Mouse (Mus musculus): ENCODE measurements around the gene Foxp4.

Foxp4 gene

DNA sequence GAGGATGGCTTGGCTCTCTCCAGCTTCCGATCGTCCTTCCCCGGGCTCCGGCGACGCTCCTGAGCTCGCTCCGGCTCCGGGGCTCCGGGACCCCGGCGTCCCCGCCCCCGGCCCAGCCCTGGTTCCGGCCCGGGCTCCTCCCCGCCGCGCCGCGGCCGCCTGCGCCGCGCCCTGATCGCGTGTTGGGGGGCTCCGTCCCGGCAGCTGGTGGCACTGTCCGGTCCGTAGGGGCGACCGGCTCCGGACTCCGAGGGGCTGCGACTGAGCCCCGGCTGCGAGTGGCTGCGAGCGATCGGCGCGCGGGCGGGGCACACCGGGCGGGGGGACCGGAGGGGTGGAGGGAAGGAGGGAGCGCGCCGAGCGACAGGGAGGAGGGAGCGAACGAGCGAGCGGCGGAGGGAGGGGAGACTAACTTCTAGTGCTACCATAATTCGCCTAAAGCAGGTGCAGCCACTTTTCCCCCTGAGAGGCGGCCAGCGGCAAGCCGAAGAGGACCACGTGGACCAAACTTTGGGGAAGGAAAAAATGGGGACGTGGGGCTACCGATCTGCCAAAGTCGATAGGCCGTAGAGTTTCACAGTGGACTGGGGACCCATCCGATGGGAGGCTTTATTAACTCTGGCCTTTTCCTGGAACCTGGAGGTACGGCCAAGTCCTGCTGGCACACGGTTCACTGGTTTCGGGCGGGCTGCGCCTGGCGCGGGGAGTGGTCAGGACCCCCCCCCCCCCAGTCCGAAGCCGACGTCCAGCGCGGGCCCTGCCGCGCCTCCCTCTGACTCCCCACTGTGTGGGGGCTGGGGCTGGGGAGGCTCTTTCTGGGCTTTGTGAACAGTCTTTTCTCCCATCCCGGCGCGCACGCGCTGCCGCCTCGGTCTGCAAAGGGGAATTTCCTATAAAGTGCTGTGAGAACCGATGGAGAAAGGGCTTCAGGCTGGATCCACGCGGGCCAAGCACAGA, at the start of gene Foxp4:
Gene Foxp4 (minus strand): TSS at position 263 of the 957 bp plus-strand sequence.
- peak; percentile 92 for DNase-seq (ENCODE audit: low spot score)

DNA sequence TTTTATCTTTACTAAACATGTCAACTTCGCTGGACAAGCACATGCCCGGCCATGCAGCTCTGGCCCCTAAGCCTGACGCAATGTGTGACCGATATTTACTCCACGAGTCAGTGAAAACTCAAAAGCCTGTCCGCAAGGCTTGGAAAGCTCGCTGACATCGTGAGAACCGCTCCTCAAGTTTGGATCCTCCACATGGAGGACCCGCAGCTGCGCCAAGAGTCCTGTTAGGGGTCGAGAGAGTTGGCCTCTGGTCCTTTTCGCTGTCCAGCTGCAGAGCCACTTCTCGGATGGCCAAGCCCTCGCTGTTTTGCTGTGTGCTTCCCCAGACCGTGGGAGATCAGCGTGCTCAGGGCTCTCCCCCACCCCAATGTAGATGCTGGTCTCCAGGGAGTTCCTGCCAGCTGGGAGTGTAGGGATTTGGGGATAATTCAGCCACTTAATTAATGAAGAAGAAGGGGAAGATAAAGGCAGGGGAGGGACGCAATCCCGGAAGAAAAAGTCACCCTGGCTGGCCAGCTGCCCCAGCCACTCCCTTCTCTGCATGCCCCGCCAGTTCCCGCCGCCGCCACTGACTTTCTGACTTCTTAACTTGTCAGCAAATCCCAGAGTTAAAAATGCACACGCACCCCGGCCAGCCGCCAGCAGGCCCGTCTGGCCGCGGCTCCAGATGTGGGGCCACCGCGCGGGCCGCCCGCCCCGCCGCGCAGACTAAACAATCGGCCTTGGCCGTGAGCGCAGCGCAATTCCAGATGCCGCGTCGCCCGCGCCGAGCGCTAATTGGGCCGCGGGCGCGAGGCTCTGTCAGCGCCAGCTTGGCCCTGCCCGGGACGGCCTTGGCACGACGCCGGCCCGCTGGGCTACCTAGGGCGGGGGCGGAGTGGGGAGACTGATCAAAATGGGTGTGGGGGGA, 49.4 kb upstream of the Foxp4 start:
- DNase-seq (ENCODE audit: low spot score): no peak

DNA sequence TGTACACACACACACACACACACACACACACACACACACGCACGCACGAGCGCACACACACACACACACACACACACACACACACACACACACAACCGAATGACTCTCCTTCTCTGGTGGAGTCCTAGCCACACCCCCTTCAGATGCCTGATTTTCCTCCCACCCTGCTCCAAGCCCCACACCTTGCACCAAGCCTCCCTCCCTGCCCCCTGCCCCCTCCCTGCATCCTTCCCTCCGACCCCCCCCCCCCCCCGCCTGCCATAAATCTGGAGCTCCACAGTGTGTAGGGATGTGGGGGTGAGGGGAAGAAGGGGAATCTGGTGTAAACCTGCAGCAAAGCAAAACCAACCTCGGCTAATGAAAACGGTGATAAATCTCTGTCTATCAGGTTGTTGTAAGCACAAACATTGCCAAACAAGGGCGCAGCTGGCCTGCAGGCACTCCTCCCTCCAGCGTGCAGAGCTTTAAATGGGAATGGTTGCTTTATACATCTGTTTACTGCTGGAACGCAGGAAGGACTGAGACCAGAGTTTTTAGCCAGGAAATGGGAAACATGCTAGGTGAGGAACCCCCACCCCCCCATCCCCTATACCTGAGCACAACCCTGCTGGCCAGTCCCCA, 41.5 kb upstream of the Foxp4 start:
- no peak for DNase-seq (ENCODE audit: low spot score)

DNA sequence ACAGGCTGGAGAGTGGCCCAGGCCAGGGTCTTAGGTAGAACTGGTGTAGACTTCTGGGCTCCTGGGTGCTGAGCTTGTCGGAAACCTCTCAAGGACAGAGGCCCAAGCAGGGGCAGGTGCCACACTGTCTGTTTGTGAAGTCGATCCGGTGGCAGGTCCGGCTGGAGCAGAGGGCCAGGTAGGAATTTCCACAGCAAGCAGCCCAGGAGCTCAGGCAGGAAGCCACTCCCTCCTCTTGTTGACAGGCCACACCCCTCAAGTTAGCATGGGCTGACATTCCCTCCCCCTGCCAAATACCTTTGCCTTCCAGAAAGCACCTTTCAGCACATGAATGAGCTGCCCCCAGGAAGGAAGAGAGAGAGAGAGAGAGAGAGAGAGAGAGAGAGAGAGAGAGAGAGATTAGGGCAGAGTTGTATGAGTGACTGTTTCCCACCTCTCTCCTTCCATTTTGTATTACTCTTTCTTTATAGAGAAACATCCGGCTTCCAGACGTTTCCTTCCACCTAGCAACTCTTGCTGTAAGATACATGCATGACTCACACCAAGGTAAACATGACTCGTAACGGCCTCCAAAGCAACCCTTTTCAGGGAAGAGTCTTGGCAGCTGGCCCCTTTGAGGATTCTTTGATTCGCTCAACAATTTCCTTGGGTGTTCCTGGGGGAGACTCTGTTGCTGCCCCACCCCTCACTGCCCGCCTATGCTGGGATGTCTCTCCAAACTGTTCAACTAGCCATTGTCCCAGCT, 33.8 kb upstream of the Foxp4 start:
- DNase-seq (ENCODE audit: low spot score): no peak

DNA sequence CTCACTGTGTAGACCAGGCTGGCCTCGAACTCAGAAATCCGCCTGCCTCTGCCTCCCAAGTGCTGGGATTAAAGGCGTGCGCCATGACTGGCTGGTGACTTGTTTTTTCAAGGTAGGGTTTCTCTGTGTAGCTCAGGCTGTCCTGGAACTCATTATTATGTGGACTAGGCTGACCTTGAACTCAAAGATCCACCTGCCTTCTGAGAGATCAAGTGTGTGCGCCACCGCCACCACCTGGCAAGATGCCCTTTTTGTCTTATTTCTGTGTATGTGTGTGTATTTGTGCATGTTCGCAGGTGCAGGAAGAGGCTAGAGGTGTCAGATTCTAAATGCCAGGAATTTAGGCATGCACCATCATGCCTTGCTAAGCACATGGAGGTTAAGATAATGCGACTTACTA, 32.0 kb upstream of the Foxp4 start:
- no peak for DNase-seq (ENCODE audit: low spot score)

DNA sequence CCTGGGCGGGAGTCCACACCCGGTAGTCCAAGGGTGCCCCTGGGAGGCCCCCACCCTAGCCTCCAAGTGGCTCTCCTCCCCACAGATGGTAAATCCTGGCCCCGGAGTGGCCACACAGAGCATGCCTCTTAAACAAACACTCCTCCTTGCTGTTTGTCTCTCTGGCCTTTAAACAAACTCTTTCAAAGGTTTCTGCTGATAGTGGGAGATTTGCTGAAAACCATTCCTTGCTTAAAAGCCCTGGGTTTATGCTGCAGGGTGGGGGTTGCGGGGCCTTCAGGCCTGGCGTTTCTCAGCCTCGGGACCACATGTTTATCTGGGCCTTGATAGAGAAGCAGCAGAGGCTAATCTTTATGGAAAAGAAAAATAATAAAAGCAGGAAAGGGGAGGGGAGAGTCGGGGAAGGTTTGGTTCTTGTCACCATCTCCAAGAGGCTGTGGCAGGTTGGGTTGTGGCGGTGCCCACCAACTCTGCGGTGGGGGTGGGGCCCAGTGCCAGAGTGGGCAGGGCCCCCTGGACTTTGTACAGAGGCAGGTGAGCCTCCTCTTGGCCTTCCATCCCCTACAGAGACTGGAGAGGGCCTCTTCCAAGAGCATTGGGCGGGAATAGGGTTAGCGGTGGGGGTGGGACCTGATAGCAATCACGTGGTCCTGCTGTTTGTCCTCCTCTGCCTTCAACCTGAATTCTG, 30.8 kb upstream of the Foxp4 start:
- DNase-seq (ENCODE audit: low spot score): no peak

DNA sequence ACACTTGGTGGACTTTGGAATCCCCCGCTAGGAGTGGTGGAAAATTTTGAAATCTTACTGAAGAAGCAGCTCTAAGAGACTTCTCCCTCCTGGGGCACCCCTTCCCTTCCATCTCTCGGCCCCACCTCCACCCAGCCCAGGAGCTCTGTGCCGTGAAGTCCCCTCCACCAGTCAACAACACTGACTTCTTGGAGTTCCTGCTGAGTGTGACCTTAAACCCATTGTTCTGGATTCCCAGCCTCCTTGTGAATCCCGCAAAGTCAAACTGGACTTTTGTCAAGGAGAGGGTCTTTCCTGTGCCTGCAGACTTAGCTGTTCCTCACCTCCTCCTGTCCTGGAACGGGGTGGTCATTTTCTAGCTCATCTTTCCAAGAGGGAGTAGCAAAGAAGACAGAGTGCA, 28.8 kb upstream of the Foxp4 start:
- DNase-seq (ENCODE audit: low spot score): no peak

DNA sequence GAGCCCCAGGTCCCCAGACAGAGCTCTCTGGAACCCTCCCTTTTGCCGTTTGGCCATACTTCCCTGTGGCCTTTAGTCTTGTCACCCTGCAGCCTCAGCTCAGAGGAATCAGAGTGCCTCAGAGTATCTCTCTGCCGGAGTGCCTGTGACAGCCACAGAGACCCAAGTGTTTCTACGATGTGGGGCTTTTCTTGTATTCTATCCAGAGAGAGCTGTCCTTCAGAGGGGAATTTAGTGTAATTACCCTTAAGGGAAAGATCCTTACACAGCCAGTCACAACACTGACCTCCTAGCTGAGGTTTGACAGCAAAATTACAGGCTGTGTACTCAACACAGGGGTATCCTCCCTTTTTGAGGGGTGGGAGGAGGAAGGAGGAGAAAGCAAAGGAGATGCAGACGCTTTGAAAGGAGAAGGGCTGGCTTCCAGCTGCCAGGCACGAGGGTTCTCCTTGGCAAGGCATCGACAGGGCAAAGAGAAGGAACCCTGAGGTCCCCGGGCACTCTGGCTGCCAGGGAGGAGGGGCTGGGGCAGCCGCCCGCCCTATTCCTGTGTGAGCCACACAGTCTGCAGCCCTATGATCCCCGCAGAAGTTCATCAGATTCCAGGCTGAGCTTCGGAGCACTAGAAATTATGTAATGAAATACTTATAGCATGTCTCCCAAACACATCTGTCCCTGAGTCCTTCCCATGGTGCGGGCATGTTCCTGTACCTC, 28.1 kb upstream of the Foxp4 start:
- DNase-seq (ENCODE audit: low spot score): no peak

DNA sequence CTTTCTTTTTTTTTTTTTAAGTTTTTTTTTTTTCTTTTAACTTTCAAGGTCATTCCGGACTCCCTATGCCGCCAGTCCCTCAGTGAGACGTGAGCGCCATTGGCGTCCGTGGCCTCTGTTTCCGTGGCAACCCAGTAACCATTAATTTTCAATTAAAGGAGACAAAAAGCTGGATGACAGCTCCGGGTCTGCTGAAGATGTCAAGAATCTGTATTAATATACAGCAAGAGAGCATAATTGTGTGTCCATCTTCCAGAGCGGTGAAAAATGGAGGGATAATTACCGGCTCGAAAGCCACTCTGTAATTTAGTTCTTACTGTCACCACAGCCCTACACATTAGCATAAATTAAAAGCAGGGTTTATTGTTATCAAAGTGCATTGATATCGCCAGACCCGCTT, 27.0 kb upstream of the Foxp4 start:
- DNase-seq (ENCODE audit: low spot score): no peak

DNA sequence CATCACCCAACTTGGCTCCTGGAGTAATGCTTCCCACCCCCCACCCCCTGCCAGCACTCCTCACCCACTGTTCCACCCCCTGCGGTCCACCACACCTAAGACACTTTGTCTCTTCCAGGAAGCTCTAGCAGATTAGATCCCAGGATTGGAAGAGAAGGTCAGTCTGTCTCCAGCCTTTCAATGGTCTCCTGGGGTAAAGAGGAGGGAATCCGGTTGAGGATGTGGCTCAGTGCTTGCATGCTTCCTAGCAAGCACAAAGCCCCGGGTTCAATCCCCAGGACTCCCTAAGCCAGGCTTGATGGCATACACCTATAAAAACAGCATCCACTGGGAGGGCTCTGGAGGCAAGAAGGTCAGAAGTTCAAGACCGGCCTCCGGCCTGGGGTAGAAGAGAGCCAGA, 26.4 kb upstream of the Foxp4 start:
- no peak for DNase-seq (ENCODE audit: low spot score)

DNA sequence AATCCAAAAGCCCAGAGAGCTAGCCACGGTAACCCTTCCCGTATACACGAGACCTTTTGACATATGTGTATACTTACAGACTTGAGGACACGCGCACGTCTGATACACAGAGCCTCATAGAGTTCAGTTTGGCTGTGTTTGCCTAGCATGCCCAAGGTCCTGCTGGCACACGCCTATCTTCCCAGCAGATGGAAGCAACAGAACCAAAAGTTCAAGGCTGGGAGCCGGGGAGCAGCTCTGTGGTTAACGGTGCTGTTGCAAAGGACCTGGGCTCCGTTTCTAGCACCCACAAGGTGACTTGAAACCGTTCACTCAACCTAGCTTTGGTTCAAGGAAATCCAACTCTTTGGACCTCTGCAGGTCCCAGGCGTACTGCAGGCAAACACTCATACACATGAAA, 25.0 kb upstream of the Foxp4 start:
- DNase-seq (ENCODE audit: low spot score): no peak

DNA sequence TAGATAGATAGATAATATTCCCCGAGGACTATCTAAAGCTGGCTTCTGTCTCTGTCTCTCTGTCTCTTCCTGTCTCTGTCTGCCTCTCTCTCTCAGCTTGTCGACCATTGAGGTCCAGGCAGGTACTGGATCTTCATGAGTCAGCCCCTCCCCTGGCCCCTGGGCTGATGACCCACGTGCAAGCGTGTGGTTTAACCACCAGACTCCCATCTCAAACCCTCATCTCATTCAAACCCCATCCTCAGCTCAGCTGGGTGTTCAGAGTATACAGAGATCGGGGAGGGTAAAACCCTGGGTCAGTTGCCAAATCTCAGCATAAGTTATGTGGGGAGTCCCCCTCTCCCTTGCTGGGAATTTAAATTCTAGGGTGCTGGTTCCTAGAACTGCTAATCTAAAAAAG, 24.3 kb upstream of the Foxp4 start:
- no peak for DNase-seq (ENCODE audit: low spot score)

DNA sequence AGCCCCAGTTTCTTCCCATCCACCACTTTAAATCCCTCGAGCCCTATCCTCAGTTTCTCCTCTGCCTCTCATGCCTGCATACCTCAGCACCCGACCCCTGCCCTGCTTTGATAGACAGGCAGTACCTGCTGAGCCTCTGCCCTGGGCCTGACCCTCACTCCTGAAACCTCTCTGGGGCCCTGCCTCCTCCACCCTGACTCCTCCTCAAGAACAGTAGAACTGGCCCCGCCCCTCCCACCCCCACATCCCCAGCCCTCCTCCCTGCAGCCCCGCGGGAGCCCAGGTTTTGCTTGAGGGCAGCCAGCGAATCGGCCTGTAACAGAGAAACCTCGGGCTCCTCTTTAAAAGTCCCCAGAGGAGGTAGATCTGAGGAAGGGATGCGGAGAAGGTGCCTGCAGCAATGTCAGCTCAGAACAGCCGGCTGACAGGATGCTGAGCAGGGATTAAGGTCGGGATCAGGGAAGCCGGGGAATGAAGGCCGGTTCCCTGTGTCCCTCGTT, 22.5 kb upstream of the Foxp4 start:
- no peak for DNase-seq (ENCODE audit: low spot score)

DNA sequence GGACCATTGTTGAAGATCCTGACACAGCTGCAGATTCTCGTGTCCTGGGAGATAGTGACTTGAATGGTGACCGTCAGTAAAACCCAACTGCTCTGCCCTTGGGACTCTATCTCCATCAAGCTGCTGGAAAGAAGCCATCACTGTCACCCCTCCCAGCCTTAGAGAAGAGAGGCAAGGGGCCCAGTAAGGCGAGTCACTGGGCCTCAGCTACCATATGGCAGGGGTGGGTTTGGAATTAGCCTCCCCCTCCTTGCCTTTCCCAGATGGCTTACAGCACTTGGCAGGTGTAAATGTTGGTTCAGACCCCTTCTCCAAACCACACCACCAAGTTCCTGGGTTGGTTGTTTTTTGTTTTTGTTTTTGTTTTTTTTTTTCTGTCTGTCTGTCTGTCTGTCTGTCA, 21.7 kb upstream of the Foxp4 start:
- no peak for DNase-seq (ENCODE audit: low spot score)

DNA sequence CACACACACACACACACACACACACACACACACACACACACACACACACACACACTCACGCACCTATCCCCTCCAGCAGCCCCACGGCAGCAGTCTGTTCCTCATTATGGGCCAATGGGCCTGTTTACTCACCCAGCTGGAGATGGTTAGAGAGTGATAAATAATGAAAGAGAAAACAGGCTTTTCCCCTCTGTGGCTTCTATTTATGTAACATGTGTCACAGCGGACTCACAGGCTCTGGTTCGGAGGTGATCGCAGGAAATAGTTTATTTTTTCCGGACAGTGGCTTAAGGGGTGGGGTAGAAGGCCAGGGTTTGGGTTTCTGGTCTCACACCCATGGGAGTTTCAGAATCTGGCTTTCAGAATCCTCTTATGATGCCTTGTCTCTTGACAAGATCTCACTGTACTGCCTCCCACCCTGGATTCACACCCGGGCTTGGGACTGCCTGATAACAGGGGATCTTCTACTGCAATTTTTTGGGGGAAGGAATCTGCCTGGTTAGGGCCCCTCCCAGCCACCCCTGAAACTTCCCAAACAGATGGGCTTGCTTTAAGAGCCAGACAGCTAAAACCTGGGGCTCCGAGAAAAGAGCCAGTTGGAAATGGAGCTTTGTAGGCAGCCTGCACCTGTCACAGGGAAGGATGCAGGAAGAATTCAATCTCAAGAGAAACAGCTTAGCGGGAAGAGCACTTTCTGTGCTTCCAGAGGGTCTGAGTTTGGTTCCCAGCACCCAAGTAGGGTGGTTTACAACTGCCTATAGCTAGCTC, 18.8 kb upstream of the Foxp4 start:
- no peak for DNase-seq (ENCODE audit: low spot score)

DNA sequence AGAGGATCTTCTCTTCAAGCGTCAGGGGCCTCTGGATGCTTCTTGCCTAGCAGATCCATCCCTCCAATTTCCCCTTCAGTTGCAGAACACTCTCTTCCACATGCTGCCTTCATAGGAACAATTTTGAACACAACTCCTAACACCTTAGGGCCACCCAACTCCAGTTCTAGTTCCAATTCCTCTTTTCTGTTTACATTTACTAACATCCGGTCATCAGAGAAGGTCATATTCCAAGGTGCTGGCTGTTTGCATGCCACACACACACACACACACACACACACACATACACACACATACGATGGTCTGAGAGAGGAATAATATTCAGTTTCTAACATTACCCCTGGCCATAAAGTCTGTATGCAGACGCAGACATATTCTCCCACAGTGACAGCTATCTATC, 17.6 kb upstream of the Foxp4 start:
- no peak for DNase-seq (ENCODE audit: low spot score)

DNA sequence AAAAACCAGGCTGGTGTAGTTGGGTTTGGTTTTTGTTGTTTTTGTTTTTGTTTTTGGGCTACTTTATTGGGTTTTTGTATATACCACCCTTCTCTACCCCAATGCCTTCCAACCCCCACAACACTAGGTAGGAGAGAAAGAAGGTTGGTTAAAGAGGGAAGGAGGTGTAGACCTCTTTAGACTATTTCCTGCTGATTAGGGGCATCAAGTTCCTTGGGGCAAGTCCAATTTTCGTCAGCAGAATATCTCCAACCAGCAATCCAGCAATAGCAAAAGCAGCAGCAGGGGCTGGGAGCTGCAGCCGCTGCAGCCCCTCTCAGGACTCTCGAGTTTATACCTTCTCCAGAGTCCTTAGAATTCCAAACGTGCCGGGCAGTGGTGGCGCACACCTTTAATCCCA, 14.4 kb upstream of the Foxp4 start:
- DNase-seq (ENCODE audit: low spot score): no peak

DNA sequence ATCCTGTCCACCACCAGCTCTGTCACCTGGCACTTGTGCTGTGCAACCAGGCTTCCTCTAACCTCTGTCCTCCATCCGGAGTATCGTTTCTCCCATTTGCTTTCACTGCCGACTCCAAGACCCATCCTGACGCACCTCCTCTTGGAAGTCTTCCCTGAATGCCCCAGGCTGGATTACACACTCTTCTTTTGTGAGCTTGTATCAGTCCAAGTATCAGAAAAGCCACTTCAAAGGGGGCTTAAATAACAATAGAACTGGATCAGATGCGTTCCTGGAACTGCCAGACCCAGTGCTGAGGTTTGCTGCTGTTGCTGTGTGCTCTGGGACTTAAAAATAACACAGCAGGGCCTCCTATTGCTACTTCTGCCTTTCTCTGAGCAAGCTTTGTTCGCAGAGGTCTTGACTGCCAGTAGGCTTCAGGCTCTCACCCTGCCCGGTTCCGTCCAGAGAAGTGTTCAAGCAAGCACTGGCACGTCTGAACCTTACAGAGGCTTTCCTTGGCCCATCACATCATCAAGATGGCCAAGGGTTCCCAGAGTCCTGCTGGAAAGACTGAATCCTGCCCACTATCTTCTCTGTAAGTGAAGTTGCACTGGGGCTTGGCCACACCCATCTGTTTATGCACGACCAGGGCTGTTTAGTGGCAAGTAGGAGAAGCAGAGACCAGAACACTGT, 13.6 kb upstream of the Foxp4 start:
- DNase-seq (ENCODE audit: low spot score): no peak

DNA sequence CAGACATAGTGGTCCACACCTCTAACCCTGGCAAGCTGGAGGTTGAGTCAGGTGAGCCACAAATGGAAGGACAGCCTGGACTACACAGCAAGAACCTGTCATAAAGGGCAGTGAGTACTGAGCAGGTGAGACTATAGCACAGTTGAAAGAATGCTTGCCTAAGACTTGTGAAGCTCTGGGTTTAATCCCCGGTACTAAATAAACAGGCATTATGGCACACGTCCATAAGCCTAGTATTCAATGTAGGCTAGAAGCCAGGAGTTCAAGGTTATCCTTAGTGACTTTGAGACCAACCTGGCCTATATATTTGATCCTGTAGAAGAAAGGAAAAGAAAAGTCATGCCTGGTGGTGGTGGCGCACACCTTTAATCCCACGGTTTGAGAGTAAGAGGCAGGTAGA, 12.1 kb upstream of the Foxp4 start:
- no peak for DNase-seq (ENCODE audit: low spot score)
